Mouse (Mus musculus) hindbrain, embryonic 11.5 days (tissue): ENCODE measurements around the gene Pomp. TPM values are rescaled to one million over a fixed set of nuclear protein-coding genes. Genes with fewer than 3 reads are reported as not detected.

Experiments
- ATAC-seq: fragments of 200-750 bp; cut with Nextera tagmentation; 2 replicates; pipeline ENCODE4 v1.8.0; 2017; ENCODE audit warnings: mild to moderate bottlenecking, moderate TSS enrichment, moderate library complexity; ENCODE audit not compliant: low FRiP score
- DNase-seq: peaks from one replicate; pipeline ENCODE4 v3.0.0-alpha.2; 2015; ENCODE audit warnings: low spot score
- H3K27ac ChIP-seq: fragments of 300-500 bp; sonication (generic); 2 replicates; pipeline ENCODE4 v1.5.1; 2014; ENCODE audit warnings: mild to moderate bottlenecking, low read depth, low read length
- H3K27me3 ChIP-seq: fragments of 300-500 bp; sonication (generic); 2 replicates; pipeline ENCODE4 v1.6.1; 2014; ENCODE audit warnings: mild to moderate bottlenecking, low read length, moderate library complexity, mixed read lengths; ENCODE audit not compliant: control insufficient read depth, insufficient read depth
- H3K36me3 ChIP-seq: fragments of 300-500 bp; sonication (generic); 2 replicates; pipeline ENCODE4 v1.6.1; 2014; ENCODE audit warnings: mild to moderate bottlenecking, low read length, moderate library complexity, mixed read lengths; ENCODE audit not compliant: control insufficient read depth, insufficient read depth
- H3K4me1 ChIP-seq: fragments of 300-500 bp; sonication (generic); replicated peaks from 2 replicates; pipeline ENCODE4 v1.6.1; 2014; ENCODE audit warnings: low read length, mixed read lengths; ENCODE audit not compliant: control insufficient read depth, insufficient read depth
- H3K4me2 ChIP-seq: fragments of 300-500 bp; sonication (generic); replicated peaks from 2 replicates; pipeline ENCODE4 v1.6.1; 2014; ENCODE audit warnings: mild to moderate bottlenecking, low read depth, low read length
- H3K4me3 ChIP-seq: fragments of 300-500 bp; sonication (generic); 2 replicates; pipeline ENCODE4 v1.5.1; 2014; ENCODE audit warnings: low read depth, low read length
- H3K9ac ChIP-seq: fragments of 300-500 bp; sonication (generic); 2 replicates; pipeline ENCODE4 v1.6.1; 2014; ENCODE audit warnings: low read depth, low read length
- H3K9me3 ChIP-seq: fragments of 300-500 bp; sonication (generic); 2 replicates; pipeline ENCODE4 v1.6.1; 2016; ENCODE audit warnings: low read length; ENCODE audit not compliant: control insufficient read depth
- WGBS: fragments of 180-500 bp; shearing (Covaris S2); extraction: QIAGEN DNeasy Blood & Tissue Kit; methylation state at CpG from one replicate; pipeline ENCODE4 v1.1.7; 2014; 5-methylcytosine and 5-hydroxymethylcytosine counted together
- polyA plus RNA-seq: library from polyadenylated mRNA; unstranded; fragments of >200 nt; fragmentation: Nextera tagmentation; extraction: Ambion mirVana; gene quantifications from 2 replicates; pipeline ENCODE4 v1.2.1, GENCODE M21; 2014

Pomp gene
- polyA plus RNA-seq, 1 experiment from 2014 or later, result 546 TPM

- no peaks in the 10 kb centered on the region for H3K9me3 ChIP-seq
- no peaks in the 10 kb centered on the region for H3K36me3 ChIP-seq
- no peaks in the 10 kb centered on the region for H3K4me1 ChIP-seq
- no peaks in the 10 kb centered on the region for H3K27me3 ChIP-seq
- no peak for ATAC-seq
- 82% methylated on average over 3 of the region's 3 CpGs for WGBS
- DNase-seq, result no peak
- H3K4me3 ChIP-seq, result no peak overlapping the region
- no peak overlapping the region for H3K9ac ChIP-seq
- H3K4me2 ChIP-seq, result no peak overlapping the region
- H3K27ac ChIP-seq, result no peak overlapping the region
Observed at GRCm38 (mm10) chr5:147845319-147845718, 14.9 kb upstream of the Pomp start.

GRCm38 (mm10) chr5:147847361-147847760 is 12.9 kb upstream of the Pomp start:
- no peak for DNase-seq
- no peaks in the 10 kb centered on the region for H3K9me3 ChIP-seq
- no peak for ATAC-seq
- H3K27ac ChIP-seq, result no peak overlapping the region
- no peaks in the 10 kb centered on the region for H3K4me1 ChIP-seq
- no peak overlapping the region for H3K4me2 ChIP-seq
- no peak overlapping the region for H3K9ac ChIP-seq
- H3K4me3 ChIP-seq, result no peak overlapping the region
- WGBS, result 89% methylated on average over 5 of the region's 5 CpGs
- H3K27me3 ChIP-seq, result no peaks in the 10 kb centered on the region
- no peaks in the 10 kb centered on the region for H3K36me3 ChIP-seq

GRCm38 (mm10) chr5:147848164-147848863 is 11.9 kb upstream of the Pomp start:
- no peak overlapping the region for H3K4me3 ChIP-seq
- DNase-seq (peak; percentile 89), ATAC-seq (no peak)
- no peaks in the 10 kb centered on the region for H3K4me1 ChIP-seq
- H3K9ac ChIP-seq, result no peak overlapping the region
- H3K27ac ChIP-seq, result no peak overlapping the region
- no peaks in the 10 kb centered on the region for H3K9me3 ChIP-seq
- H3K36me3 ChIP-seq, result no peaks in the 10 kb centered on the region
- 22% methylated on average over 16 of the region's 16 CpGs for WGBS
- no peaks in the 10 kb centered on the region for H3K27me3 ChIP-seq
- no peak overlapping the region for H3K4me2 ChIP-seq

- no peak overlapping the region for H3K9ac ChIP-seq
- ATAC-seq (no peak), DNase-seq (no peak)
- H3K4me1 ChIP-seq, result no peaks in the 10 kb centered on the region
- no peaks in the 10 kb centered on the region for H3K27me3 ChIP-seq
- no peak overlapping the region for H3K4me3 ChIP-seq
- no peaks in the 10 kb centered on the region for H3K36me3 ChIP-seq
- H3K9me3 ChIP-seq, result no peaks in the 10 kb centered on the region
- H3K4me2 ChIP-seq, result no peak overlapping the region
- WGBS, result 75% methylated on average over 7 of the region's 7 CpGs
- H3K27ac ChIP-seq, result no peak overlapping the region
Observed at GRCm38 (mm10) chr5:147850194-147850593, 10.1 kb upstream of the Pomp start.

GRCm38 (mm10) chr5:147860076-147860448 is 199 bp upstream of the Pomp start:
- H3K36me3 ChIP-seq, result no peaks in the 10 kb centered on the region
- no peak; the same call in 1 of the 2 replicates for ATAC-seq
- peak overlapping the region; percentile 72 for H3K4me2 ChIP-seq
- WGBS, result 2% methylated on average over 18 of the region's 18 CpGs
- no peak overlapping the region for H3K27ac ChIP-seq
- H3K4me1 ChIP-seq, result peaks cover 3% of the 10 kb centered on the region; the same call in 1 of the 2 replicates
- peak overlapping the region; percentile 68 for H3K9ac ChIP-seq
- no peaks in the 10 kb centered on the region for H3K27me3 ChIP-seq
- H3K4me3 ChIP-seq, result peak overlapping the region; percentile 89
- DNase-seq, result no peak
- H3K9me3 ChIP-seq, result no peaks in the 10 kb centered on the region

GRCm38 (mm10) chr5:147868674-147869073 is 8.4 kb downstream of the Pomp start:
- ATAC-seq, result no peak
- H3K27me3 ChIP-seq, result no peaks in the 10 kb centered on the region
- H3K4me2 ChIP-seq, result no peak overlapping the region
- H3K4me3 ChIP-seq, result no peak overlapping the region
- no peaks in the 10 kb centered on the region for H3K9me3 ChIP-seq
- no peaks in the 10 kb centered on the region for H3K4me1 ChIP-seq
- H3K36me3 ChIP-seq, result peaks cover 6% of the 10 kb centered on the region
- no peak for DNase-seq
- no peak overlapping the region for H3K9ac ChIP-seq
- no peak overlapping the region for H3K27ac ChIP-seq
- 87% methylated on average over 4 of the region's 4 CpGs for WGBS

- Histone ChIP-seq H3K27ac (no peak overlapping the region), H3K27me3 (no peaks in the 10 kb centered on the region), H3K4me1 (no peaks in the 10 kb centered on the region), H3K4me3 (no peak overlapping the region), H3K9ac (no peak overlapping the region), H3K36me3 (peaks cover 9% of the 10 kb centered on the region), H3K9me3 (no peaks in the 10 kb centered on the region), H3K4me2 (no peak overlapping the region)
- ATAC-seq (no peak), DNase-seq (no peak)
- WGBS, result 94% methylated on average over 6 of the region's 6 CpGs
Observed at GRCm38 (mm10) chr5:147869568-147869967, 9.3 kb downstream of the Pomp start.

- H3K9ac ChIP-seq, result no peak overlapping the region
- H3K36me3 ChIP-seq, result peaks cover 10% of the 10 kb centered on the region
- H3K4me2 ChIP-seq, result no peak overlapping the region
- DNase-seq, result no peak
- no peaks in the 10 kb centered on the region for H3K27me3 ChIP-seq
- no peaks in the 10 kb centered on the region for H3K9me3 ChIP-seq
- WGBS, result 88% methylated on average over 1 of the region's 1 CpGs
- no peak for ATAC-seq
- H3K4me1 ChIP-seq, result no peaks in the 10 kb centered on the region
- no peak overlapping the region for H3K4me3 ChIP-seq
- no peak overlapping the region for H3K27ac ChIP-seq
Observed at GRCm38 (mm10) chr5:147870296-147870695, 10.0 kb downstream of the Pomp start.

- H3K36me3 ChIP-seq, result peaks cover 14% of the 10 kb centered on the region
- no peak for DNase-seq
Observed at GRCm38 (mm10) chr5:147871091-147871820, 11.0 kb downstream of the Pomp start.

More at GRCm38 (mm10) chr5:147871091-147871820, 11.0 kb downstream of the Pomp start:
- ATAC-seq, result no peak
- Histone ChIP-seq H3K4me3 (no peak overlapping the region), H3K4me1 (no peaks in the 10 kb centered on the region), H3K4me2 (no peak overlapping the region), H3K9me3 (no peaks in the 10 kb centered on the region), H3K9ac (no peak overlapping the region), H3K27ac (no peak overlapping the region), H3K27me3 (no peaks in the 10 kb centered on the region)
- WGBS, result 92% methylated on average over 15 of the region's 15 CpGs
